Mouse (Mus musculus) embryonic facial prominence, embryonic 15.5 days (tissue): ENCODE data around the gene Tmem119. TPM values are rescaled to one million over a fixed set of nuclear protein-coding genes. Genes with fewer than 3 reads are reported as not detected.

Source experiments
- ATAC-seq: fragments of 200-750 bp; cut with Nextera tagmentation; 2 replicates; pipeline ENCODE4 v1.8.0; 2017; ENCODE audit warnings: low read depth, moderate TSS enrichment; ENCODE audit not compliant: insufficient number of reproducible peaks, low FRiP score, low TSS enrichment
- H3K27ac ChIP-seq: fragments of 300-500 bp; sonication (generic); replicated peaks from 2 replicates; pipeline ENCODE4 v1.5.1; 2015; ENCODE audit warnings: mild to moderate bottlenecking, inconsistent platforms
- H3K27me3 ChIP-seq: fragments of 300-500 bp; sonication (generic); 2 replicates; pipeline ENCODE4 v1.6.1; 2015; ENCODE audit warnings: inconsistent platforms
- H3K36me3 ChIP-seq: fragments of 300-500 bp; sonication (generic); 2 replicates; pipeline ENCODE4 v1.6.1; 2015; ENCODE audit warnings: mild to moderate bottlenecking, inconsistent platforms
- H3K4me1 ChIP-seq: fragments of 300-500 bp; sonication (generic); 2 replicates; pipeline ENCODE4 v1.6.1; 2015; ENCODE audit warnings: inconsistent platforms
- H3K4me2 ChIP-seq: fragments of 300-500 bp; sonication (generic); replicated peaks from 2 replicates; pipeline ENCODE4 v1.6.1; 2015; ENCODE audit warnings: mild to moderate bottlenecking, inconsistent platforms
- H3K4me3 ChIP-seq: fragments of 300-500 bp; sonication (generic); replicated peaks from 2 replicates; pipeline ENCODE4 v1.5.1; 2015; ENCODE audit warnings: mild to moderate bottlenecking, inconsistent platforms
- H3K9ac ChIP-seq: fragments of 300-500 bp; sonication (generic); 2 replicates; pipeline ENCODE4 v1.6.1; 2015; ENCODE audit warnings: inconsistent platforms
- H3K9me3 ChIP-seq: fragments of 300-500 bp; sonication (generic); replicated peaks from 2 replicates; pipeline ENCODE4 v1.6.1; 2016; ENCODE audit warnings: inconsistent platforms
- WGBS: fragments of 180-500 bp; shearing (Covaris S2); methylation state at CpG from one replicate; pipeline ENCODE4 v1.1.7; 2015; 5-methylcytosine and 5-hydroxymethylcytosine counted together
- polyA plus RNA-seq: library from polyadenylated mRNA; unstranded; fragments of >200 nt; fragmentation: Nextera tagmentation; extraction: Ambion mirVana; gene quantifications from 2 replicates; pipeline ENCODE4 v1.2.1, GENCODE M21; 2015

Tmem119 gene
- polyA plus RNA-seq, 1 experiment from 2014 or later, result 197 TPM

GRCm38 (mm10) chr5:113804395-113804966 lies 4.2 kb upstream of the Tmem119 start:
- ATAC-seq, result peak; percentile 69
- 40% methylated on average over 7 of the region's 7 CpGs for WGBS
- Histone ChIP-seq H3K4me2 (no peak overlapping the region), H3K4me1 (peaks cover 45% of the 10 kb centered on the region), H3K9me3 (no peaks in the 10 kb centered on the region), H3K36me3 (no peaks in the 10 kb centered on the region), H3K27ac (peak overlapping the region; percentile 51; the same call in 1 of the 2 replicates), H3K9ac (no peak overlapping the region), H3K27me3 (no peaks in the 10 kb centered on the region), H3K4me3 (no peak overlapping the region)

- ATAC-seq, result no peak
- 20% methylated on average over 5 of the region's 5 CpGs for WGBS
- Histone ChIP-seq H3K36me3 (peaks cover 8% of the 10 kb centered on the region; the same call in 1 of the 2 replicates), H3K27me3 (no peaks in the 10 kb centered on the region), H3K9ac (peak overlapping the region; percentile 33), H3K4me3 (peak overlapping the region; percentile 54), H3K4me1 (peaks cover 67% of the 10 kb centered on the region), H3K9me3 (no peaks in the 10 kb centered on the region), H3K27ac (peak overlapping the region; percentile 90), H3K4me2 (peak overlapping the region; percentile 64)
Observed at GRCm38 (mm10) chr5:113799691-113800090, 625 bp downstream of the Tmem119 start.

GRCm38 (mm10) chr5:113798525-113798924 lies 1.8 kb downstream of the Tmem119 start:
- H3K36me3 ChIP-seq, result peaks cover 20% of the 10 kb centered on the region
- H3K27ac ChIP-seq, result peak overlapping the region; percentile 90
- H3K4me2 ChIP-seq, result peak overlapping the region; percentile 64
- peak overlapping the region; percentile 24; the same call in 1 of the 2 replicates for H3K9ac ChIP-seq
- H3K9me3 ChIP-seq, result no peaks in the 10 kb centered on the region
- H3K4me3 ChIP-seq, result peak overlapping the region; percentile 54
- H3K27me3 ChIP-seq, result no peaks in the 10 kb centered on the region
- WGBS, result 36% methylated on average over 9 of the region's 9 CpGs
- H3K4me1 ChIP-seq, result peaks cover 61% of the 10 kb centered on the region
- no peak for ATAC-seq

GRCm38 (mm10) chr5:113797149-113797882 lies 3.0 kb downstream of the Tmem119 start:
- H3K27ac ChIP-seq, result peak overlapping the region; percentile 83
- peaks cover 68% of the 10 kb centered on the region for H3K4me1 ChIP-seq
- WGBS, result 9% methylated on average over 19 of the region's 19 CpGs
- ATAC-seq, result no peak
- H3K27me3 ChIP-seq, result no peaks in the 10 kb centered on the region
- peak overlapping the region; percentile 54 for H3K4me3 ChIP-seq
- 0 out of 2 replicates have a peak overlapping the region, but pooled peaks have one; percentile 1 for H3K9ac ChIP-seq
- no peaks in the 10 kb centered on the region for H3K9me3 ChIP-seq
- H3K4me2 ChIP-seq, result peak overlapping the region; percentile 64
- peaks cover 23% of the 10 kb centered on the region for H3K36me3 ChIP-seq

- Histone ChIP-seq H3K9me3 (no peaks in the 10 kb centered on the region), H3K36me3 (peaks cover 23% of the 10 kb centered on the region), H3K4me1 (peaks cover 75% of the 10 kb centered on the region), H3K9ac (0 out of 2 replicates have a peak overlapping the region, but pooled peaks have one; percentile 1), H3K27me3 (no peaks in the 10 kb centered on the region), H3K4me3 (peak overlapping the region; percentile 54), H3K27ac (peak overlapping the region; percentile 83), H3K4me2 (peak overlapping the region; percentile 64)
- ATAC-seq, result peak; percentile 24; the same call in 1 of the 2 replicates
- WGBS, result 5% methylated on average over 13 of the region's 13 CpGs
Observed at GRCm38 (mm10) chr5:113796401-113797148, 3.7 kb downstream of the Tmem119 start.

GRCm38 (mm10) chr5:113791197-113792095 lies 8.9 kb downstream of the Tmem119 start:
- Histone ChIP-seq H3K4me1 (peaks cover 70% of the 10 kb centered on the region), H3K36me3 (peaks cover 23% of the 10 kb centered on the region), H3K4me2 (no peak overlapping the region), H3K4me3 (no peak overlapping the region), H3K27ac (peak overlapping the region; percentile 85; the same call in 1 of the 2 replicates), H3K27me3 (no peaks in the 10 kb centered on the region), H3K9ac (no peak overlapping the region), H3K9me3 (no peaks in the 10 kb centered on the region)
- ATAC-seq, result no peak
- WGBS, result 83% methylated on average over 16 of the region's 16 CpGs

- no peak overlapping the region for H3K9ac ChIP-seq
- WGBS, result 71% methylated on average over 11 of the region's 11 CpGs
- peak overlapping the region; percentile 85; the same call in 1 of the 2 replicates for H3K27ac ChIP-seq
- H3K4me3 ChIP-seq, result no peak overlapping the region
- peaks cover 23% of the 10 kb centered on the region for H3K36me3 ChIP-seq
- no peaks in the 10 kb centered on the region for H3K27me3 ChIP-seq
- no peaks in the 10 kb centered on the region for H3K9me3 ChIP-seq
- H3K4me2 ChIP-seq, result no peak overlapping the region
- H3K4me1 ChIP-seq, result peaks cover 62% of the 10 kb centered on the region
- no peak for ATAC-seq
Observed at GRCm38 (mm10) chr5:113790453-113791196, 9.7 kb downstream of the Tmem119 start.

GRCm38 (mm10) chr5:113789075-113789788 lies 11.1 kb downstream of the Tmem119 start:
- Histone ChIP-seq H3K27ac (peak overlapping the region; percentile 85), H3K4me1 (peaks cover 54% of the 10 kb centered on the region), H3K36me3 (peaks cover 10% of the 10 kb centered on the region), H3K9ac (no peak overlapping the region), H3K4me2 (no peak overlapping the region), H3K9me3 (no peaks in the 10 kb centered on the region), H3K4me3 (no peak overlapping the region), H3K27me3 (no peaks in the 10 kb centered on the region)
- peak; percentile 81 for ATAC-seq
- 15% methylated on average over 7 of the region's 7 CpGs for WGBS

GRCm38 (mm10) chr5:113788645-113789044 lies 11.7 kb downstream of the Tmem119 start:
- H3K9me3 ChIP-seq, result no peaks in the 10 kb centered on the region
- 35% methylated on average over 6 of the region's 6 CpGs for WGBS
- 0 out of 2 replicates have a peak, but pooled peaks cover 4% of the 10 kb centered on the region for H3K36me3 ChIP-seq
- no peaks in the 10 kb centered on the region for H3K27me3 ChIP-seq
- H3K9ac ChIP-seq, result no peak overlapping the region
- peak overlapping the region; percentile 85 for H3K27ac ChIP-seq
- no peak overlapping the region for H3K4me3 ChIP-seq
- H3K4me1 ChIP-seq, result peaks cover 58% of the 10 kb centered on the region
- ATAC-seq, result no peak
- H3K4me2 ChIP-seq, result no peak overlapping the region
